Mouse (Mus musculus) olfactory bulb, adult 2 months (tissue): Measurements from ENCODE around the gene Gm17606. TPM values are rescaled to one million over a fixed set of nuclear protein-coding genes. Genes with fewer than 3 reads are reported as not detected.

ENCODE experiments used
- H3K27ac ChIP-seq: fragments of 200-500 bp; 2 replicates; pipeline ENCODE4 v1.5.1; 2012; ENCODE audit warnings: low read depth, low read length; ENCODE audit not compliant: insufficient read depth
- H3K4me1 ChIP-seq: fragments of 200-500 bp; 2 replicates; pipeline ENCODE4 v1.6.1; 2012; ENCODE audit warnings: low read length; ENCODE audit not compliant: control insufficient read depth, insufficient read depth
- H3K4me3 ChIP-seq: fragments of 200-500 bp; 2 replicates; pipeline ENCODE4 v1.5.1; 2012; ENCODE audit warnings: mild to moderate bottlenecking, low read depth, low read length, moderate library complexity; ENCODE audit not compliant: insufficient read depth
- CTCF ChIP-seq: fragments of 200-500 bp; IDR thresholded peaks from 2 replicates; pipeline ENCODE4 v1.5.1; 2012; ENCODE audit warnings: low read depth, mild to moderate bottlenecking, low read length, moderate library complexity; ENCODE audit not compliant: insufficient read depth
- POLR2A ChIP-seq: fragments of 200-500 bp; IDR thresholded peaks from 2 replicates; pipeline ENCODE4 v1.6.1; 2012; ENCODE audit warnings: mild to moderate bottlenecking, low read depth, low read length, moderate library complexity; ENCODE audit not compliant: insufficient read depth
- WGBS: fragments of 180-500 bp; shearing (Covaris S2); methylation state at CpG from one replicate; pipeline ENCODE4 v1.1.7; 2018; 5-methylcytosine and 5-hydroxymethylcytosine counted together
- polyA plus RNA-seq: library from polyadenylated mRNA; stranded (reverse); fragments of >200 nt; gene quantifications from 2 replicates; pipeline ENCODE4 v1.2.4, GENCODE M21; 2012; ENCODE audit warnings: low replicate concordance; ENCODE audit not compliant: missing spikeins, insufficient read depth, insufficient read length

Gm17606 gene
- polyA plus RNA-seq, 1 experiment = not detected

GRCm38 (mm10) chr14:54632252-54632651 is 8.5 kb upstream of the Gm17606 start:
- peaks cover 6% of the 10 kb centered on the region for H3K4me1 ChIP-seq
- H3K4me3 ChIP-seq = no peak overlapping the region
- no peak for TF ChIP-seq CTCF
- TF ChIP-seq POLR2A = no peak
- 95% methylated on average over 37 of the region's 37 CpGs for WGBS
- H3K27ac ChIP-seq = no peak overlapping the region

DNA sequence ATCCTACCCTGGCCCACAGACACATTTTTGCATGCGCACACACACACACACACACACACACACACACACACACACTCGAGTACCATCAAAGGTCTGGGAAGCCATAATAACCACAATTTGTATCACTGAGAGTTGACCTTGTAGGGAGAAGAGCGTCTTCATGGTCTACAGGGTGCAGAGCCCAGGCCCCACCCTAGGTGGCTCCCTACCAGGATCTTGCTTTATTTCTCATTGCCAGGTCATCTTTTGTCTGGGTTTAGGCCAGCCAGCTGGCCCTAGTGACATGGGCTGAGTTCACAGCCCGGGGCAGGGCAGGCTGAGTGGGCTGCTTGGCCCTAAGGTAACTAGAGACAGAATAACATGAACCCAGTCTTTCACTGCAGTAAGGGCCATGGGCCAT is 6.6 kb upstream of the Gm17606 start:
- Histone ChIP-seq H3K4me3 (no peak overlapping the region), H3K4me1 (peaks cover 6% of the 10 kb centered on the region), H3K27ac (no peak overlapping the region)
- 79% methylated on average over 4 of the region's 4 CpGs for WGBS
- TF ChIP-seq POLR2A (no peak), CTCF (no peak)

DNA sequence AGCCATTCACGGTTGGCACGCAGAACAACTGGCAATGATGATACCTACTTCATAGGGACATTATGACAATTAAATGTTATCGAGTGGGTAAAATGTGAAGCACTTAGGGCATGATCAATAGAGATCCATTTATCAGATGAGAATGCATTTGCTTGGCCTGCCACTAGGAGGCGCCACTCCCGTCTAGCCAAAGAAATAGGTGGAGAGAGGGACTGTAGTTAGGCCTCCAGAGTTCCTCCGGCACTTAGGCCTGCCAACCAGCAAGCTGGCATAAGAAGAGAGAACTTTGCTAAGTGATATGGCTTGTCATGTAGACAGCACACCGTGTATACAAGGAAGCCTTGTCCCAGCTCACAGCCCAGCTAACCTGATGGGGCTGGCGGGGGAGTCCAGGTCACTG is 3.8 kb upstream of the Gm17606 start:
- WGBS = 50% methylated on average over 8 of the region's 8 CpGs
- Histone ChIP-seq H3K4me1 (peaks cover 10% of the 10 kb centered on the region), H3K4me3 (no peak overlapping the region), H3K27ac (no peak overlapping the region)
- TF ChIP-seq CTCF = peak; percentile 55; the same call in 1 of the 2 replicates
- no peak for TF ChIP-seq POLR2A

GRCm38 (mm10) chr14:54638210-54638609 is 2.5 kb upstream of the Gm17606 start:
- no peak for TF ChIP-seq CTCF
- no peak for TF ChIP-seq POLR2A
- Histone ChIP-seq H3K27ac (no peak overlapping the region), H3K4me3 (no peak overlapping the region), H3K4me1 (peaks cover 10% of the 10 kb centered on the region)
- WGBS = 49% methylated on average over 5 of the region's 5 CpGs

GRCm38 (mm10) chr14:54640121-54640520 is 631 bp upstream of the Gm17606 start:
- Histone ChIP-seq H3K27ac (no peak overlapping the region), H3K4me1 (peaks cover 10% of the 10 kb centered on the region), H3K4me3 (no peak overlapping the region)
- 52% methylated on average over 4 of the region's 4 CpGs for WGBS
- TF ChIP-seq CTCF = no peak
- TF ChIP-seq POLR2A = no peak

DNA sequence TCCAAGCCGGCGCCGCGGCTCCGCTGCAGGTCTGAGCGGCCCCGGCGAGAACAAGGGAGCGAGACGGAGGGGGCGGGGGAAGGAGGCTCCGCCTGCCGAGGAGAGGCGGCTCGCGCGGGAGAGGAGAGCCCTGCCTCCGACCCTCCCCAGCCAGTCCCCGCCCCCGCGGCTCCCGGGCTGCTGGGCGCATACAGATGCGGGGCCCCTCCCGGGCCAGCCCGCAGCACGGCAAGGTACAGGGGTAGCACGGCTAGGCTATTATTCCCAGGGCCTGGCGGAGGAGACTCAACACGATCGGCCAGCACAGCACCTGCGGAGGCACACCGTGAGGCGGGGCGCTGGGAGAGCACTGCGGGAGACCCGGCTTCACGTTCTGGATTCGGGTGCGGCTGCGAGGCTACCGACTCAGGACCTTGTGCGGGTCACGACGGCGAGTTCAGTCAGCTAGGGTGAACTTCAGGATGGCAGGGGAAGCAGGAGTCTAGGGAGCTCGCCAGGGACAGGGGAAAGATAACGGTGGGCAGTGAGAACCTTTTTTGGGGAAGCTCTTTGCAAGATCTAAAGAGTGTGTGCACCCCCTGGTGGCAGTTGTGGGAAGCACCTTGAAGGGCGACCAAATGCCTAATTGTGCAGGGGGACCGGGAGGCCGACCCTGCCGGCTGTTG is 685 bp downstream of the Gm17606 start, which contains the start of gene Cdh24:
TSS of gene Cdh24 (minus strand) at position 60 of the 665 bp plus-strand sequence.
- peaks cover 10% of the 10 kb centered on the region for H3K4me1 ChIP-seq
- H3K27ac ChIP-seq = peak within 1 kb of the TSS; percentile 27; the same call in 1 of the 2 replicates
- under 1% methylated on average over 52 of the region's 52 CpGs for WGBS
- 0 out of 2 replicates have a peak, but pooled peaks have one; percentile 47 for TF ChIP-seq POLR2A
- TF ChIP-seq CTCF = peak; percentile 79
- peak within 1 kb of the TSS; percentile 64 for H3K4me3 ChIP-seq

- Histone ChIP-seq H3K4me1 (peaks cover 10% of the 10 kb centered on the region), H3K27ac (no peak overlapping the region), H3K4me3 (no peak overlapping the region)
- TF ChIP-seq CTCF (no peak), POLR2A (no peak)
- 75% methylated on average over 25 of the region's 25 CpGs for WGBS
These were observed 1.6 kb downstream of the Gm17606 start for GRCm38 (mm10) chr14:54642224-54642944.

- TF ChIP-seq POLR2A (no peak), CTCF (no peak)
- H3K4me1 ChIP-seq = peaks cover 10% of the 10 kb centered on the region
- WGBS = 72% methylated on average over 2 of the region's 2 CpGs
- no peak overlapping the region for H3K27ac ChIP-seq
- H3K4me3 ChIP-seq = no peak overlapping the region
These were observed 2.3 kb downstream of the Gm17606 start for GRCm38 (mm10) chr14:54643011-54643410.

DNA sequence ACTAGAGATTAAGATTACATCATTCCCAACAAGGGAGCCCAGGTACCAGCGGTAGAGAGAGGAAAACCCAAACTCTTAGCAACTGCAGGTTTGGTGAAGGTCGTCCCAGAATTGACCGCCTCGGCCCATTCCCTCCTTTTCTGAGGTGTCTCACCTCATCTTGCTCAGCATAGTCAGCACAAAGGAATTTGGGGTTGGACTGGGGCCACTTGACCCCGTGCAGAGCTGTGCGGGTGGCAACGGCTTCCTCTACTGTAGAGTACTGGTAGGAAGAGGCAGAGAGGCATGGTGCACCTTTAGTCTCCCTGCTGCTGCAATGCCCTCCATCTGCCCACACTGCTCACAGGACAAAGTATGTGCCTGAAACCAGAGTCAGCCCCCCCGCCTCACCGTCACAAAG is 3.5 kb downstream of the Gm17606 start:
- H3K4me3 ChIP-seq = no peak overlapping the region
- H3K27ac ChIP-seq = no peak overlapping the region
- TF ChIP-seq POLR2A (no peak), CTCF (no peak)
- peaks cover 10% of the 10 kb centered on the region for H3K4me1 ChIP-seq
- WGBS = 93% methylated on average over 9 of the region's 9 CpGs
